Mouse (Mus musculus): ENCODE measurements at regions not wholly inside any gene's neighbourhood (a gene's known extent, or its start where the extent isn't known, plus 50 kb on each side); places are given as distances from the start of the nearest gene placed in this dataset.
A peak's percentile ranks its signal among the peaks of the same experiment; 100 is the strongest.

DNA sequence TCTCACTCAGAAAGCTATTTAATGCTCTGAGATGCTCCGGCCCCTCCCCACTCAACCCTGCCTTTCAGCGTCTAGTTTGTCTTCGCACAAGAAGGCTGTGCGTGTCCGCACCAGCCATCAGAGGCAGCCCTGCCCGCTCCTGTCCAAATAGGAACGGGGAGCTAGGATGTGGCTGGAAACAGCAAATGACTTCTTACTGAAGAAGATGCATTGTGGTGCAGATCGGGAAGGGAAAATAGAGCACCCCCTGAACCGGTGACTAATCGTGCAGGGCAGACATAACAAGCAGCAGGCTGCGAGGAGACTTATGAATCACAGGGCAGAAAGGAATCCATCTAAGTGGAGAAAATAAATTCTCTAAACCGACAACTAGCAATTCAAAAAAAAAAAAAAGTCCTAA is 324.5 kb upstream of the Runx1 start:
- H3K36me3 ChIP-seq (ENCODE audit: insufficient read depth, low read length), result no peaks in the 10 kb centered on the region
- 55% methylated on average over 12 of the region's 12 CpGs for WGBS
- no peak overlapping the region for H3K27ac ChIP-seq
- H3K4me2 ChIP-seq (ENCODE audit: low read depth, low read length), result 0 out of 2 replicates have a peak overlapping the region, but pooled peaks have one; percentile 10
- H3K9ac ChIP-seq (replicated peaks; ENCODE audit: low read length), result no peak overlapping the region
- H3K4me1 ChIP-seq (ENCODE audit: insufficient read depth, low read length), result no peaks in the 10 kb centered on the region
- H3K27me3 ChIP-seq (ENCODE audit: insufficient read depth, low read length), result no peaks in the 10 kb centered on the region
- DNase-seq (ENCODE audit: low spot score) (peak; percentile 15), ATAC-seq (no peak)
- no peak overlapping the region for H3K4me3 ChIP-seq (ENCODE audit: low read length)
- no peaks in the 10 kb centered on the region for H3K9me3 ChIP-seq (ENCODE audit: low read length)
- TF ChIP-seq CTCF (IDR thresholded peaks at IDR 0.05; ENCODE audit: low read depth), result no peak

DNA sequence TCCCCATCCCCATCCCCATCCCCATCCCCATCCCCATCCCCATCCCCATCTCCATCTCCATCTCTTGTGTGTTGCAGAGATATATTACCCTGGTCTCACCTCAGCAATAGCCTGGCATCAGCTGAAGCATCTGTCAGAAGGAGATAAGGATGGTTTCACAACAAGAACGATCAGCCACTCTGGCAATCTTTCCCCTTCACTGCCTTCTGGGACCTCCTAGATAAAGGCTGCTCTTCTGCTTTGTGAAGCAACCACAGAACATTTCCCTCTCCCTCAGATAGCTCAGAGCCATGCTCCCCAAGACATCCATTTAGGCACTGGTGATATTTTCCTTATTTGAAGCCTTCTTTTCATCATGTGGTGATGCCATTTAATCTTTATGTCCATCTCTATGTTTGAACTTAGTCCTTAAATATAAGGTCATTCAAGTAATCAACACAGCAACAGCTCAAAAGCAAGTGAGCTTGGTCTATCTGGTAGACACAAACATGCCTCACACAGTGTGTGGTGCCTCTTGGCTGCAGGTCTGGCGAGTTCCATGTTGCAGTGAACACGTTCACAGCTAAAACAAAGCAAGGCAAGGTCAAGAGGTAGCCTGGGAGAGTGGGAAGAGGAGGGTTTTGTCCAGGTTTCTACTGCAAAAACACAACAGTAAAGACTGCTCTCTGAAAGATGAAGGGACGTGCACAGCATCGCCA is 321.7 kb upstream of the Runx1 start:
- no peaks in the 10 kb centered on the region for H3K9me3 ChIP-seq (ENCODE audit: low read length)
- ATAC-seq, result no peak
- no peak overlapping the region for H3K4me3 ChIP-seq (ENCODE audit: low read length)
- H3K27ac ChIP-seq, result no peak overlapping the region
- 73% methylated on average over 5 of the region's 5 CpGs for WGBS
- no peaks in the 10 kb centered on the region for H3K4me1 ChIP-seq (ENCODE audit: insufficient read depth, low read length)
- H3K27me3 ChIP-seq (ENCODE audit: insufficient read depth, low read length), result no peaks in the 10 kb centered on the region
- no peak for DNase-seq (ENCODE audit: low spot score)
- H3K9ac ChIP-seq (replicated peaks; ENCODE audit: low read length), result no peak overlapping the region
- H3K4me2 ChIP-seq (ENCODE audit: low read depth, low read length), result no peak overlapping the region
- no peaks in the 10 kb centered on the region for H3K36me3 ChIP-seq (ENCODE audit: insufficient read depth, low read length)
- TF ChIP-seq CTCF (IDR thresholded peaks at IDR 0.05; ENCODE audit: low read depth), result no peak

DNA sequence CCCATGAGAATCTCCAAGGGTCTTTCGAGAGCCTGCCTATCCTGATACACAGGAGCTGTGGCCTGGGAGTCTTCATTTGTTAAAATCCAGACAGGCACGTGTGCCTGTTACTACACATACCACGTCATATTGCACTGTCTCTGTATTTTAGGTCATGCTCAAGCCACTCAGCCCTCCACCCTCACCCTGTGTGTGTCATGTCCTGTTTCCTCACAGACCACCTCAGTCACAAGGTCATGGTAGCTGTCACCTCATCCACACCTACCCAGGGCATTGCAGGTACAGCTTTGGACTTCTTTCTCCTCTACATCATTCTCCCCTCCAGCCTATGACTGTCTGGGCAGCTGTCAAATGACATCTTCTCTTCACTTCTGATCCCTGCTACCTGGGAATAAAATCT is 320.9 kb upstream of the Runx1 start:
- no peak overlapping the region for H3K4me2 ChIP-seq (ENCODE audit: low read depth, low read length)

DNA sequence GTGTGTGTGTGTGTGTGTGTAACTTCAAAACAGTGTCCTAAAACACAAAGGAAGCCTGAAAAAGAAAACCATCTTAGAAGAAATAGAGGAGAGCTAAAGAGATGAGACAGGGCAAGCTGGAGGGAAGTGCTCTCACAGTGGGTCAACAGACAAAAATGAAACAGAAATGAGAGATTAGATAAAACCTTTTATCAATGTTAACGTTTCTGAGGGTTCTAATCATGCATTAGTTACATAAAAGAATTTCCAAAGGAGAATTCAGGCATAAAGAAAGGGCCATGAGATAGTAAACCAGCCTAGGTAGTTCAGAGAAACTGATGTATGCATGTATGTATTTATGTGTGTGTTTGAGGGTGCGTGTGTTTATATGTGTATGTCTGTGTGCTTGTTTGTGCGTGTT is 319.7 kb upstream of the Runx1 start:
- no peaks in the 10 kb centered on the region for H3K9me3 ChIP-seq (ENCODE audit: low read length)
- no peak overlapping the region for H3K27ac ChIP-seq
- no peak for TF ChIP-seq CTCF (IDR thresholded peaks at IDR 0.05; ENCODE audit: low read depth)
- H3K36me3 ChIP-seq (ENCODE audit: insufficient read depth, low read length), result no peaks in the 10 kb centered on the region
- no peak overlapping the region for H3K9ac ChIP-seq (replicated peaks; ENCODE audit: low read length)
- no peak overlapping the region for H3K4me2 ChIP-seq (ENCODE audit: low read depth, low read length)
- no peaks in the 10 kb centered on the region for H3K27me3 ChIP-seq (ENCODE audit: insufficient read depth, low read length)
- WGBS, result 79% methylated on average over 3 of the region's 3 CpGs
- DNase-seq (ENCODE audit: low spot score) (no peak), ATAC-seq (no peak)
- no peak overlapping the region for H3K4me3 ChIP-seq (ENCODE audit: low read length)
- H3K4me1 ChIP-seq (ENCODE audit: insufficient read depth, low read length), result no peaks in the 10 kb centered on the region

More for the DNA sequence above, 320.9 kb upstream of the Runx1 start:
- no peaks in the 10 kb centered on the region for H3K9me3 ChIP-seq (ENCODE audit: low read length)
- no peaks in the 10 kb centered on the region for H3K36me3 ChIP-seq (ENCODE audit: insufficient read depth, low read length)
- no peaks in the 10 kb centered on the region for H3K4me1 ChIP-seq (ENCODE audit: insufficient read depth, low read length)
- TF ChIP-seq CTCF (IDR thresholded peaks at IDR 0.05; ENCODE audit: low read depth), result no peak
- 86% methylated on average over 3 of the region's 3 CpGs for WGBS
- ATAC-seq, result no peak
- DNase-seq (ENCODE audit: low spot score), result no peak
- no peak overlapping the region for H3K9ac ChIP-seq (replicated peaks; ENCODE audit: low read length)
- no peak overlapping the region for H3K27ac ChIP-seq
- H3K27me3 ChIP-seq (ENCODE audit: insufficient read depth, low read length), result no peaks in the 10 kb centered on the region
- no peak overlapping the region for H3K4me3 ChIP-seq (ENCODE audit: low read length)

DNA sequence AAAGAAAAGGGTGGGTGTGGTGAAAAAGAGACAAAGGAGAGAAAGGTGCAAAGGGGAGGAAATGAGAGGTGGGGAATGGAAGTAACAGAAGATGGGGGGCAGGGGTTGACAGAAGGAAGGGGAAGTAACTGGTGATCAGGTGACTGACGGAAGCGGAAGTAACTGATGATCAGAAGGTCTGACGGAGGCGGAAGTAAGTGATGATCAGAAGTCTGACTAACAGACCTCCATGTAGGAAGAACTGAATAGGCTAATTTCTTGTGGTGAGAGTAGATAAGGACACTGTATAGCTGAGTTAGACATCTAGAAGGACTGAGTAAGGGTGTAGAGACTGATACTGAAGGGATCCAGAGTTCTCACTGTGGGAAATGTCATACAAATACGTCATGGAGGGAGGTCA is 318.1 kb upstream of the Runx1 start:
- H3K36me3 ChIP-seq (ENCODE audit: insufficient read depth, low read length), result no peaks in the 10 kb centered on the region
- no peaks in the 10 kb centered on the region for H3K4me1 ChIP-seq (ENCODE audit: insufficient read depth, low read length)
- TF ChIP-seq CTCF (IDR thresholded peaks at IDR 0.05; ENCODE audit: low read depth), result no peak
- no peak overlapping the region for H3K9ac ChIP-seq (replicated peaks; ENCODE audit: low read length)
- no peaks in the 10 kb centered on the region for H3K27me3 ChIP-seq (ENCODE audit: insufficient read depth, low read length)
- H3K4me2 ChIP-seq (ENCODE audit: low read depth, low read length), result no peak overlapping the region
- H3K9me3 ChIP-seq (ENCODE audit: low read length), result no peaks in the 10 kb centered on the region
- no peak overlapping the region for H3K4me3 ChIP-seq (ENCODE audit: low read length)
- 98% methylated on average over 5 of the region's 5 CpGs for WGBS
- no peak for ATAC-seq
- no peak overlapping the region for H3K27ac ChIP-seq
- no peak for DNase-seq (ENCODE audit: low spot score)

DNA sequence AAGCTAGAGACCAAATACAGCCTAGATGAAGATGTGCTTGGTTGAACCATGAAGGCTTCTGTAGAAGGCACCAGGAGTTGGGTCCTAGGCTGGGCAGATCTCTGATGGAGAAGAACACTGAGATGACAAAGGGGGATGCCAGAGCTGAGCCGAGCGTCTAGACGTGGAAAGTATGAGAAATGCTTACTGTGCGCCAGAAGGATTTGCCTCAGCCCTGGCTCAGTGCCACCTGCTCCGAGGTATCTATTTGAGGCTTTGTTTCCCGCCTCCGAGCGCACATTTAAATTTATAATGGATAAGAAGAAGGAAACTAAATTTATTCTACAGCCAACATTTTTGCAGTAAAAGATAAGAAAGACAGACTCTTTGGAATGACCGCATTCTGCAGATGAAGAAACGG is 317.2 kb upstream of the Runx1 start:
- Histone ChIP-seq H3K9ac (replicated peaks; ENCODE audit: low read length) (no peak overlapping the region), H3K4me1 (ENCODE audit: insufficient read depth, low read length) (no peaks in the 10 kb centered on the region), H3K9me3 (ENCODE audit: low read length) (no peaks in the 10 kb centered on the region), H3K4me2 (ENCODE audit: low read depth, low read length) (no peak overlapping the region), H3K4me3 (ENCODE audit: low read length) (no peak overlapping the region), H3K27me3 (ENCODE audit: insufficient read depth, low read length) (no peaks in the 10 kb centered on the region), H3K27ac (no peak overlapping the region), H3K36me3 (ENCODE audit: insufficient read depth, low read length) (no peaks in the 10 kb centered on the region)
- no peak for TF ChIP-seq CTCF (IDR thresholded peaks at IDR 0.05; ENCODE audit: low read depth)
- ATAC-seq (no peak), DNase-seq (ENCODE audit: low spot score) (peak; percentile 44)
- WGBS, result 65% methylated on average over 10 of the region's 10 CpGs

DNA sequence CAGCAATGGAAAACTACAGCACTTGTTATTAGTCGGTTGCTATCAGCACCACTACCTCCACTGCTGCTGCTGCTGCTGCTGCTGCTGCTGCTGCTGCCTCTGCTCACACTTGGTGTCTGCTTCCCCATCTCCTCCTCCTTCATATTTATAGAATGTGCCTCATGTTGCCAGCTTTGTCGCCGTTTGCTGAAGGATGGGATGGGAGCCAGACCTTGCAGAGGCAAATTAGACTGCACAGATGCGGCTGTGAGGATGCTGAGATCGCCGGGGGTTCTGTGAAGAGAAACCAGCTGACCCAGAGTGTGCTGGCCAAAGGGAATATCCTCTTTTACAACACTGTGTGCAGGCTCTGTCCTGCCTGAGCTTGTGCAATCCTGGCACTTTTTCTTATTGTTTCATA is 316.0 kb upstream of the Runx1 start:
- H3K4me2 ChIP-seq (ENCODE audit: low read depth, low read length), result no peak overlapping the region
- no peaks in the 10 kb centered on the region for H3K9me3 ChIP-seq (ENCODE audit: low read length)
- no peaks in the 10 kb centered on the region for H3K27me3 ChIP-seq (ENCODE audit: insufficient read depth, low read length)
- H3K4me1 ChIP-seq (ENCODE audit: insufficient read depth, low read length), result no peaks in the 10 kb centered on the region
- no peaks in the 10 kb centered on the region for H3K36me3 ChIP-seq (ENCODE audit: insufficient read depth, low read length)
- no peak for ATAC-seq
- no peak overlapping the region for H3K27ac ChIP-seq
- no peak overlapping the region for H3K4me3 ChIP-seq (ENCODE audit: low read length)
- no peak for TF ChIP-seq CTCF (IDR thresholded peaks at IDR 0.05; ENCODE audit: low read depth)
- H3K9ac ChIP-seq (replicated peaks; ENCODE audit: low read length), result no peak overlapping the region
- 48% methylated on average over 6 of the region's 6 CpGs for WGBS
- peak; percentile 30 for DNase-seq (ENCODE audit: low spot score)
